Mouse (Mus musculus) liver, postnatal 0 days (tissue): ENCODE data around the gene Atraid.

Experiments
- CTCF ChIP-seq: sonication (generic); IDR thresholded peaks from 2 replicates; pipeline ENCODE4 v1.5.1; 2016; ENCODE audit warnings: antibody characterized with exemption, low read depth
- EP300 ChIP-seq: IDR thresholded peaks from 2 replicates; pipeline ENCODE4 v1.6.1; 2016; ENCODE audit warnings: antibody characterized with exemption, low read depth, mild to moderate bottlenecking

GRCm38 (mm10) chr5:31073176-31073575, 25.1 kb downstream of the Atraid start:
- TF ChIP-seq CTCF, result no peak
- no peak for TF ChIP-seq EP300
